Mouse (Mus musculus) heart, adult 2 months (tissue): ENCODE measurements at regions not wholly inside any gene's neighbourhood (a gene's known extent, or its start where the extent isn't known, plus 50 kb on each side); places are given as distances from the start of the nearest gene placed in this dataset.

ENCODE experiments used
- CTCF ChIP-seq: fragments of 200-600 bp; IDR thresholded peaks from 2 replicates; pipeline ENCODE4 v1.8.1; 2022; ENCODE audit warnings: antibody characterized with exemption, mild to moderate bottlenecking, moderate library complexity
- EP300 ChIP-seq: fragments of 200-500 bp; IDR thresholded peaks from 2 replicates; pipeline ENCODE4 v1.6.1; 2011; ENCODE audit warnings: low read depth, low read length, control low read depth; ENCODE audit not compliant: insufficient read depth
- POLR2A ChIP-seq: fragments of 200-500 bp; IDR thresholded peaks from 2 replicates; pipeline ENCODE4 v1.6.1; 2011; ENCODE audit warnings: mild to moderate bottlenecking, low read depth, low read length, control low read depth; ENCODE audit not compliant: insufficient read depth

- no peak for TF ChIP-seq CTCF
- TF ChIP-seq POLR2A: no peak
- TF ChIP-seq EP300: no peak
Measured at GRCm38 (mm10) chr1:81624141-81624540, 547.4 kb downstream of the Nyap2 start.
